Mouse (Mus musculus) CH12F3 (cell line): ENCODE data around the gene Gars.

Experiments used
- in situ Hi-C: fragments of 300-500 bp; cut with MboI; formaldehyde crosslinking; loops from 2 replicates; pipeline ENCODE4 v1.14.3; 2020; ENCODE audit warnings: low sequenced_read_pairs

Gene Gars

DNA sequence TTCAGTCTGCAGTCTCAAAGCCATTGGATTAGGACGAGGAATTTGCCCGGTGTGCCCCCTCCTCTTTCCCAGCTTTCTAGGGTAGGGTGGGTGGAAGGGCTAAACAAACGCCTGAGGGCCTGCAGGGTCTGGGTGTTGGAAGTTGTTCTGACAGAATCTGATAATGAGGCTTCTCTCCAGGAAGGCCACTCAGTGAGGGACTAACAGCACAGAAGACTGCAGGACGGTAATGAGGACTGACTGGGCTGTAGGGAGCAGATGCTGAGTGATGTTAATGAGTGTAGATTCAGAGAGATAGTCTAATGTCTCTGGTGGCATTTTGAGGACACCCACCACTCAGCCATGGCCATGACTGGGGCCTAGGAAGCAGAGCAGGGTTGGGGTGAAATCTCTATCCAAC is 49.5 kb downstream of the Gars start:
- in situ Hi-C loops, result no loop called here

DNA sequence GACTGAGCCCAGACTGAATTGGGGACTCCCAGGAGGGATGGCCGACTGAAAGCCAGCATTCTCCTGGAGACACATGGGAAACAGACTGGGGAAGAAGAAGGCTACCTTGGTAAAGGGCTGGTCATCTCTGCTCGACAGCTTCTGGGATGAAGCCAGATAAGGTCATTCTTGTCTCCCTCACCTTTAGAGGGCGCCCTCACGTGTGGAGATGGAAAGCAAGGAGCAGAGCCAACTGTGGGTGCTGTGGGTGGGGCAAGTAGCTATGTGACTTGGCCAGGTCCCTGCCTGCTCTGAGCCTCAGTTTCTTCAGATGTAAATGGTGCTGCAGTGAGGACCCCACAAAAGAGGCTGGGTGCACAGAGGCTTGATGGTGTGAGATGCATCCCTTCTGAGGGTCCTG is 52.8 kb downstream of the Gars start:
- in situ Hi-C loops, result no loop called here

DNA sequence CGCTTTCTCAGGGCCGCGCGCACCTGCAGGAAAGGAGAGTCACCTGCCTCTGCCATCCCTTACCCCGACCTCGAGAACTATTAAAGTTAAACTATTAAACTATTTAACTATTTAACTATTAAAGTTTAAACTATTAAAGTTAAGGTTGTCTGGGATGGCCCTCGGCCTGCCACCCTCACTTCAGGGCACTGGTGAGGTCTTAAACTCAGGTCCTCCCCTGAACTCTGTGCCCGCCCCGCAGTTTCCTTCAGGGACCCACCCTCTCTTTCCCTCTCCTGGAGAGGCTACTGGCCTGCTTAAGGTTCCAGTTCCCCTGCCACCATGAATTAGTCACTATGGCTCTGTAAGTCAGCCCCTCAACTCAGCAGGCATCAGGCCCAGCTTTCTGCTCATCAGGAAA is 53.6 kb downstream of the Gars start:
- in situ Hi-C loops, result no loop called here

DNA sequence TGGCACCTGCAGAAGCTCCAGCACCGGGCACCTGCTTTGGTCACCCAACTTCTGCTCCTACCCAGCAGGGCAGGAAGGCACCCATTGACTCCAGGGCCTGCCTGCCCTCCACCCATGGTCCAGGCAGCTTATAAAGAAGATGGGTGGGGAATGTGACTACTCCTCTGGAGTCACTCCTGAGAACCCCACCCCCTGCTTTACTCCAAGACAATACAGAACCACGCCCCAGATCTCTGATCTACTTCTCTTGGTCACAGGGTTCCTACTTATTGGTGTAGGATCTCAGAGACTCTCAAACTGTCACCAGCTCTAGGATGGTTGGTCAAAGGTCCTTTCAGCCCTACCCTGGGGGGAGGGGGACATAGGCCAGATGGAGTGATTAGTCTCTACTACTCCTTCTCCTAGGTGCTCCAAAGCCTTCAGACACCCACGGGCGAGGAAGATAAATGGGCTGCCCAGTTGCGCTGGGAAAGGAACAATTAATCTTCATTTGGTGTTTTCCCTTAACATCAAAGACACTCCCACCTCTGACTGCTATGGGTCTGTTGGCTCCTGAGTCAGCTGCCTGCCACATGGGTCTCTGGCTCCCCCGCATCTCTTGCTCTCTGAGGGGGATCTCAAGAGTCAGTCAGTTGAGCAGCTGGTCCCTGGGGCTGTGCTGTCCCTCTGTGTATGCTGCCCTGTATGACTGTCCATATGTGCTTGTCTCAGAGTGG is 55.8 kb downstream of the Gars start:
- in situ Hi-C loops, result no loop called here

DNA sequence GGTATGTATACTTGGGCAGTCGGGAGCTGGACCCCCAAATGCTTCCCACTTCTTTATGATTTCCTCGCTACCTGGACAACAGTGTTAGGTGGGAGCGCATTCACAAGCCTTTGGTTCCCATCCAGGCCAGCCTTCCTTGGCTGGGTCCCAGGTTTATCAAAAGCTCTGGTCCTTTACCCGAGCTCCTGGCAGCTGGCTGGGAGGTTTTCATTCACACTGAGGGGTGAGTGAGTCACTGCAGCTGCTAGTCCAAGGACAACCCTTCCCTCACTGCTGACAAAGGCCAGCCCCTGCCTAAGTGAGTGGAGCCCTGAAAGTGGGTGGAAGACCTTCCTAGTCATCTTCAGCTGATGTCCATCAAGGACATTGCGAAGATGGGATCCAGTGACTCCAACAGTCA is 60.2 kb downstream of the Gars start:
- in situ Hi-C loops, result no loop called here

DNA sequence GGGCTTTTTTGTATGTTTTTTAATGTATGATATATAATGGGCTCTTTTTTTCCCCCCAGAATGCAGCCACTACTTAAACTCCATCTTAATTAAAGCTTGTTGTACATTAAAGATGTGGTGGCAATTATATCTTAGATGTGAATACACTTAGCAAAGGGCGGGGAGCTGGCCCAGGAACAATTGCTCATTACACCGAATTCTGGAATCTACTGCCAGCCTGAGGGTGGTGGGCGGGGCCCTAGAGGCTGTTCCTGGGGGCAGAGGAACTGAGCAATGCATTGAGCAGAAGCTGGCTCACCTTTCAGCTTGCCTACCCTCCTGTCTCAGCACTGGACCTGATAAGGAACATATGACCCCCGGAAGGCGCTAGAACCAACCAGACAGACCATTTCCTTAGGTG is 60.8 kb downstream of the Gars start:
- in situ Hi-C loops, result no loop called here

DNA sequence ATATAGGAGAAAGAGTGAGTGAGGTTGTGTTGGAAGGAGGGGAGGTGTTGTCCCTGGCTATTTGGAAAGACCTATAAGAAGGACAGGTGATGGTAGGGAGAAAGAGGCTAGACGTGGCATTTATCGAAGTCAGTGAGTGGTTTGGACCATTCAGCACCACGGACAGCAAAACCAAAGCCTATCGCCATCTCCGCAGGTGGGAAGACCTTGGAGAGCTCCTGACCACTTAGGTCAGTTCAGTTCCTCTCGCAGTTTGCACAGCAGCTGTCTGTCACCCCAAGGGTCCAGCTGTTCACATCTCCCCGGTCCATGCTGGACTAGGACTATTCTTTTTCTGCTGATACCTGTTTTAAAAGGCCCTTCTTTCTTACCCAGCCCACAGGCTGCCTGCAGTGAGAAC is 70.6 kb downstream of the Gars start:
- in situ Hi-C loops, result no loop called here

DNA sequence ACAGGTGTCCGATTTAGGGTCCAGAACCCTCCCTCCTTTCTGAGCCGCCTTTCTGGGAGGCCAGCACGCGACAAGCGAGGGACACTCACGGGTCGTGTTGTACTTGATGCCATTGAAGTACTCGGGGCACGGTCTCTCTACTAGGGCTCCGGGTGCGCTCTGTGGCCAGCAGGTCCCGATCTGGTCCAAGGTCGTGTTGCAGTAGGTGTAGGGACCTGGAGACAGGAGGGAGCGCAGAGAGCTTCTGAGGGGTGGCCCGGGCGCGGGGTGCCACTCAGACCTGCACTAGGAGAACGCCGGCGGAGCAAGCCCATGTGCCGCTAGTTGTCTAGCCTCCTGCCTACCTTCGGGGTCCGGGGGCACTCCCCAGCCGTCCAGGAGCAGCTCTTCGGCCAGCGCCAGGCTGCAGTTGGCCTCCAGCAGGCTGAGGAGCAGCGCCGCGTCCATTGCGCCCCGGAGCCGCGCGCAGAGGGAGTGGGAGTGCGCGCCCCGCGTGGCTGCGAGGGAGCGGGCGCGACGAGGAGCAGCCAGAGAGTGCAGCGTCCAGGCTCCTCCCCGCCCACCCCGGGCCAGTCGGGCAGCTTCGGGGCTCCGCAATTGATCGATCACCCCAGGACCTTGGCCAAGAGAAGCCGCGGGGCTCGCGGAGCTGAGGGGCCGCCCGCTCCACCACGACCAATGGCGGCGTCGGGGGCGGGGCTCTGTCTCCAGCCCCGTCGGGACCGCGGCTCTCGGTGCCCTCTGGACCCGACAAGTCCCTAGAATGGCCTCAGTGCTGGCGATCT is 79.7 kb downstream of the Gars start:
- in situ Hi-C loops, result no loop called here

DNA sequence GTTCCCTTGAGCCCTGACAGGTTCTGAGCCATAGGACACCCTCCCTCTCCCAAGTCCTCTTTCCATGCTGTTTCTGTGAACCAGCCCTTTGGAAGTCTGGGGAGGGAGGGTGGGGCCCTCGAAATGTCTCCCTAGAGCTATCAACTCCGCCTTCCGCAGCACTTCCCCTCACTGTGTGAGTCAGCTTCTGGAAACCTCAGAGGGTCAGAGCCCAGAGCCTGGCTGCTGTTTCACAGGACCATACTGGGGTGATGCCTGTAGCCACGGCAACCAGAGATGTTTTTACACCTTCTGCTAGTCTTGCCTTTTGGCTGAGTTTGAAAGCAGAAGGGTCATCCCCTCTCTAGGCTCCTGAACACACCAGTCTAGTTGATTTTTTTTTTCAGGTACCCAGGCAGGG is 85.2 kb downstream of the Gars start:
- in situ Hi-C loops, result no loop called here

DNA sequence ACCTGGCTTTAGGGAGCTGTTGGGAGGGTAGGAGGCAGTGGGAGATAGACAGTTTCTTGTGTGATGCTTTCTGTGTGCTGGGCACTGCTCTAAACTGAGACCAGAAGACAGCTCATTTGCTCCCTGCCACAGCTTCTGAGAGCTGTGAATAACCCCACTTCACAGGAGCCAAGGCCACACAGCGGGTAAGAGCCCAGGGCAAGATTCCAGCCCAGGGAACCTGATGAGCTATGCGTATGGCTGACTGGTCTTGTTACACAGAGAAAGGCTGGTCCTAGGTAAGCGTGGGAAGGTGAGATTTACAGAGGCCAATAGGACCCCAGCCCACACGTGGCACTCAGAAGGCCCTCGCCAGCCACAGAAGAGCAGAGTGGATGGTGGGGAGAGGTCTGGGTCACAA is 88.8 kb downstream of the Gars start:
- in situ Hi-C loops, result no loop called here

DNA sequence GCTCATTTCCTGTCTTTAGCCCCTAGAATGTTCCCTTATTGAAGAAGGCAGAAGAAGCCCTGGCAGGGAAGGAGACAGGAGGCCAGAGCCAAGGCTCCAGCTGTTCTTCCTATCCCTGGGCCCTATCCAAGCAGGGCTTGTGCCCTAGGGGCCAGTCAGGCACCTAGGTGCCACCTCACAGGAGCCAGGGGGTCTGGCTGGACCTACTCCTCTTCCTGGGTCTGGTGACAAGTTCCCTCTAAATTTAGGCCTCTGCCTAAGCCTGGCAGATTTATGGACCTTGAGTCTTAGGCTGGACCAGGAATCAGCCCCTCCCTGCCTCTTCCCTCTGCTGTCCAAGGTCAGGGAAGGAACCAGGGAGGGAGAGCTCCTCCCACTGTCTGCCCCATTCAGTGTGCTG is 90.6 kb downstream of the Gars start:
- in situ Hi-C loops, result no loop called here
